Mouse (Mus musculus) heart, adult 2 months (tissue): ENCODE data around the gene Rnf126.

ENCODE experiments used
- CTCF ChIP-seq: fragments of 200-600 bp; IDR thresholded peaks from 2 replicates; pipeline ENCODE4 v1.8.1; 2022; ENCODE audit warnings: antibody characterized with exemption, mild to moderate bottlenecking, moderate library complexity
- POLR2A ChIP-seq: fragments of 200-500 bp; IDR thresholded peaks from 2 replicates; pipeline ENCODE4 v1.6.1; 2011; ENCODE audit warnings: mild to moderate bottlenecking, low read depth, low read length, control low read depth; ENCODE audit not compliant: insufficient read depth

DNA sequence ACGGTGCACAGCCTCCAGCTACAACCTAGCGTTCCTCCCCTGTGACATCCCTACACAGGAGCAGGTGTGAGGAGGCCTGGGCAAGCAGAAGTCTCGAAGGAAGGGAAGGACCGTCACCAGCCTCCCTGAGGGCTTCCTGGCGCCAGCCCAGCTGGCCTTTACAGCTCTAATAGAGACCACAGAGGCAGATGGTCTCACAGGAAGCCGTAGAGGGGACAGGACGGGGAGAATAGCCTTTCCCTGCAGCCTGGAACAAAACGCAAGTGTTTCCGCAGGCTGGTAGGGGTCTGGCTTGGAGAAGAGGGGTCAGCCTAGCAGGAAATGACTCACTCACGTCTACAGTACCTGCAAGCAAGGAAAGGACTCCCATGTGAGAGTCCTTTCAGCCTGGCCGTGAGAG is 41.1 kb upstream of the Rnf126 start:
- TF ChIP-seq CTCF (no peak), POLR2A (no peak)
